In the genomic region with DNA sequence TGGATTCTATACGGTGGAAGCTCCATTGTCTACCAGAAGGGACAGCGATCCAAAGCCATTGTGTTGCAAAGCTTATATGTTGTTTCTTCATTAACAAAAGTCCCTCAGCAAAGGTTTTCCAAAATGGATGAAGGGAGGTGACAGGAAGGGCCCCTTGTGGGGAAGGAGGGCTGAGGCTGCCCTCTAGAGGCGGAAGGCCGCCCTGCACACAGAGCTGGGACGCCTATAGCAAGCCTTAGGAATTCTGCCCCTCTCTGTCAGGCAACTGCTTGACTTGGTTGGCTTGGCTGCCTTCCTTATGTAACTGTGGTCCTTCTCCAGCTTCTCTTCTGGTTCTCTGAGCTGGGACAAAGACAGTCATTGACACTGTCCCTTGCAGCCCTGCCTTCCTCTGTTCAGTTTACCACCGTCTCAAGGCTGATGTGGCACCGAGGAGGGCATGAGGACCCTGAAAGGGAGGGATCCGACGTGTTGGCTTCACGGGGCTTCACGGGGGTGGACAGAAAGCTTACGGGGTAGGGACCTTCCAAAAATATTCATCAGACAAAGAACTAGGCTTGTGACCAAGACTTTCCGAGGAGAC, we compare ENCODE assay signal across 9 mouse cellular contexts.
DNase-seq lines count a peak whose midpoint lies in the region; ATAC-seq lines count a peak whose summit lies in the region.
"Had no signal": no experiment of that assay in that cellular context is flagged by ENCODE, and none has a peak within 500 bp of the region (broad histone marks: within the 10 kb centered on the region; RNA-seq: fewer than 3 reads in every experiment).

No protein-coding gene starts in this region.

- H3K4me3 ChIP-seq in forebrain, embryonic 15.5 days: no peak overlapping the region
- no peak overlapping the region for H3K4me3 ChIP-seq in intestine, embryonic 14.5 days (ENCODE audit: low read depth, low read length)
- H3K4me3 ChIP-seq: limb, embryonic 13.5 days had no signal

- DNase-seq in ovary, postnatal 10 days (ENCODE audit: low spot score): peak; percentile 53
- no peak for DNase-seq in ovary, adult 18-20 months (ENCODE audit: low spot score)
- peak; percentile 40 for DNase-seq in c-Kit-positive CD71-positive TER-119-positive erythroid progenitor cells, embryonic 14.5 days (ENCODE audit: low spot score)
- peak; percentile 86 for DNase-seq in intestine, embryonic 14.5 days (ENCODE audit: low spot score)
- peak; percentile 76 for DNase-seq in left cerebral cortex, postnatal 4 days
- DNase-seq in naive thymus-derived CD4-positive, alpha-beta T cell, adult 2 months (ENCODE audit: low read depth): peak; percentile 74
- DNase-seq in testis, postnatal 14 days (ENCODE audit: low spot score): peak; percentile 31

- no peak overlapping the region for H3K9ac ChIP-seq in forebrain, embryonic 15.5 days (replicated peaks)
- H3K9ac ChIP-seq in intestine, embryonic 14.5 days (ENCODE audit: low read length): no peak overlapping the region
- H3K9ac ChIP-seq: limb, embryonic 13.5 days had no signal

- peaks cover 8% of the 10 kb centered on the region for H3K4me1 ChIP-seq in forebrain, embryonic 15.5 days
- 0 out of 2 replicates have a peak, but pooled peaks cover 4% of the 10 kb centered on the region for H3K4me1 ChIP-seq in intestine, embryonic 14.5 days (replicated peaks; ENCODE audit: control insufficient read depth, insufficient read depth, low read length)
- H3K4me1 ChIP-seq: limb, embryonic 13.5 days had no signal

- no peak overlapping the region for H3K4me2 ChIP-seq in forebrain, embryonic 15.5 days (replicated peaks)
- H3K4me2 ChIP-seq in intestine, embryonic 14.5 days (ENCODE audit: low read length): no peak overlapping the region
- H3K4me2 ChIP-seq: limb, embryonic 13.5 days had no signal

- 53% methylated on average over 13 of the region's 13 CpGs for WGBS in forebrain, embryonic 15.5 days
- 61% methylated on average over 13 of the region's 13 CpGs for WGBS in intestine, embryonic 14.5 days

- ATAC-seq in forebrain, embryonic 15.5 days (replicated peaks): peak; percentile 70
- no peak for ATAC-seq in intestine, embryonic 14.5 days (replicated peaks; ENCODE audit: low FRiP score, low TSS enrichment, low read depth)

- H3K27ac ChIP-seq in forebrain, embryonic 15.5 days (replicated peaks): no peak overlapping the region
- H3K27ac ChIP-seq in intestine, embryonic 14.5 days (ENCODE audit: low read depth): no peak overlapping the region
- H3K27ac ChIP-seq: limb, embryonic 13.5 days had no signal

- no peaks in the 10 kb centered on the region for H3K9me3 ChIP-seq in forebrain, embryonic 15.5 days
- no peaks in the 10 kb centered on the region for H3K9me3 ChIP-seq in intestine, embryonic 14.5 days (ENCODE audit: control insufficient read depth, low read length)
- H3K9me3 ChIP-seq: limb, embryonic 13.5 days had no signal

- H3K27me3 ChIP-seq in forebrain, embryonic 15.5 days: no peaks in the 10 kb centered on the region
- no peaks in the 10 kb centered on the region for H3K27me3 ChIP-seq in intestine, embryonic 14.5 days (replicated peaks; ENCODE audit: control insufficient read depth, insufficient read depth, low read length)
- H3K27me3 ChIP-seq: limb, embryonic 13.5 days had no signal

- intact Hi-C loops in left cerebral cortex, postnatal 4 days (cut with DNase I): loop anchor here (5.0 kb wide), 1 partner anchor 140 kb away; no protein-coding TSS in a partner anchor

- H3K36me3 ChIP-seq in forebrain, embryonic 15.5 days: no peaks in the 10 kb centered on the region
- H3K36me3 ChIP-seq in intestine, embryonic 14.5 days (ENCODE audit: control insufficient read depth, insufficient read depth, low read length): no peaks in the 10 kb centered on the region
- H3K36me3 ChIP-seq: limb, embryonic 13.5 days had no signal
